Mouse (Mus musculus): ENCODE measurements around the gene Irs2. TPM values are rescaled to one million over a fixed set of nuclear protein-coding genes. Genes with fewer than 3 reads are reported as not detected.

The Irs2 gene
- polyA plus RNA-seq, 1 experiment from 2014 or later = 5.4 TPM

GRCm38 (mm10) chr8:10979916-10980315, 28.3 kb downstream of the Irs2 start:
- H3K4me3 ChIP-seq (replicated peaks; ENCODE audit: low read length) = no peak overlapping the region
- H3K9me3 ChIP-seq (ENCODE audit: control insufficient read depth, low read length) = no peaks in the 10 kb centered on the region
- H3K27ac ChIP-seq (ENCODE audit: low read length) = no peak overlapping the region
- no peak for ATAC-seq
- H3K4me2 ChIP-seq (ENCODE audit: low read length) = no peak overlapping the region
- H3K9ac ChIP-seq (replicated peaks; ENCODE audit: low read depth, low read length) = no peak overlapping the region
- peaks cover 15% of the 10 kb centered on the region for H3K4me1 ChIP-seq (replicated peaks; ENCODE audit: control insufficient read depth, insufficient read depth, low read length)
- WGBS = 66% methylated on average over 7 of the region's 7 CpGs
- H3K36me3 ChIP-seq (ENCODE audit: control insufficient read depth, insufficient read depth) = peaks cover 4% of the 10 kb centered on the region
- H3K27me3 ChIP-seq (replicated peaks; ENCODE audit: control insufficient read depth, insufficient read depth, low read length) = no peaks in the 10 kb centered on the region

- Histone ChIP-seq H3K9me3 (ENCODE audit: control insufficient read depth, low read length) (no peaks in the 10 kb centered on the region), H3K4me2 (ENCODE audit: low read length) (no peak overlapping the region), H3K36me3 (ENCODE audit: control insufficient read depth, insufficient read depth) (no peaks in the 10 kb centered on the region; the same call in 1 of the 2 replicates), H3K4me3 (replicated peaks; ENCODE audit: low read length) (no peak overlapping the region), H3K9ac (replicated peaks; ENCODE audit: low read depth, low read length) (no peak overlapping the region), H3K27ac (ENCODE audit: low read length) (no peak overlapping the region), H3K4me1 (replicated peaks; ENCODE audit: control insufficient read depth, insufficient read depth, low read length) (peaks cover 15% of the 10 kb centered on the region), H3K27me3 (replicated peaks; ENCODE audit: control insufficient read depth, insufficient read depth, low read length) (no peaks in the 10 kb centered on the region)
- WGBS = 41% methylated on average over 11 of the region's 11 CpGs
- ATAC-seq = peak; percentile 43; the same call in 1 of the 2 replicates
These were observed 29.0 kb downstream of the Irs2 start for GRCm38 (mm10) chr8:10979196-10979794.

DNA sequence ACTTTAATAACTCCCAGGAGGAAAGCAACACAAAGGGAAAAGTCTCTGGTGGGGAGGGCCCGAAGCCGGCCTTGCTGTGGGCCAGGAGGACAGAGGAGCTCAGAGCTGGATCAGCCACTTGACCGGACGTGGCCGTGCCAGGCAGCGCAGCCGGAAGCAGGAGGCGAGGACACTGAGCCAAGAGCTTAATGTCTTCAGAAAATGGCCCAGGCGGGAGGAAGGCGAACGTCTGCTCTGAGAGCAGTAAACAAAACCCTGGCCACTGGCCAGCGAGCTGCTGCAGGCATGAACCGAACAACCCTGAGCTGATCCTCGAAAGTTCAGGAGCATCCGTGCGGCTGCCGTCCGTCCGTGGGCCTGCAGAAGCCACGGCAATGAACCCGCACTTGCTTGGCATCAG, 29.9 kb downstream of the Irs2 start:
- Histone ChIP-seq H3K4me3 (replicated peaks; ENCODE audit: low read length) (no peak overlapping the region), H3K9me3 (ENCODE audit: control insufficient read depth, low read length) (no peaks in the 10 kb centered on the region), H3K27me3 (replicated peaks; ENCODE audit: control insufficient read depth, insufficient read depth, low read length) (no peaks in the 10 kb centered on the region), H3K9ac (replicated peaks; ENCODE audit: low read depth, low read length) (peak overlapping the region; percentile 22; the same call in 1 of the 2 replicates), H3K27ac (ENCODE audit: low read length) (no peak overlapping the region), H3K4me1 (replicated peaks; ENCODE audit: control insufficient read depth, insufficient read depth, low read length) (peaks cover 17% of the 10 kb centered on the region), H3K4me2 (ENCODE audit: low read length) (no peak overlapping the region; the same call in 1 of the 2 replicates), H3K36me3 (ENCODE audit: control insufficient read depth, insufficient read depth) (no peaks in the 10 kb centered on the region)
- ATAC-seq = peak; percentile 57
- 25% methylated on average over 21 of the region's 21 CpGs for WGBS

GRCm38 (mm10) chr8:10977742-10978376, 30.4 kb downstream of the Irs2 start:
- ATAC-seq = no peak
- H3K9me3 ChIP-seq (ENCODE audit: control insufficient read depth, low read length) = no peaks in the 10 kb centered on the region
- H3K4me2 ChIP-seq (ENCODE audit: low read length) = no peak overlapping the region
- 69% methylated on average over 7 of the region's 7 CpGs for WGBS
- H3K4me3 ChIP-seq (replicated peaks; ENCODE audit: low read length) = no peak overlapping the region
- no peaks in the 10 kb centered on the region for H3K36me3 ChIP-seq (ENCODE audit: control insufficient read depth, insufficient read depth)
- H3K27ac ChIP-seq (ENCODE audit: low read length) = no peak overlapping the region
- no peaks in the 10 kb centered on the region for H3K27me3 ChIP-seq (replicated peaks; ENCODE audit: control insufficient read depth, insufficient read depth, low read length)
- H3K9ac ChIP-seq (replicated peaks; ENCODE audit: low read depth, low read length) = peak overlapping the region; percentile 22; the same call in 1 of the 2 replicates
- H3K4me1 ChIP-seq (replicated peaks; ENCODE audit: control insufficient read depth, insufficient read depth, low read length) = peaks cover 22% of the 10 kb centered on the region

DNA sequence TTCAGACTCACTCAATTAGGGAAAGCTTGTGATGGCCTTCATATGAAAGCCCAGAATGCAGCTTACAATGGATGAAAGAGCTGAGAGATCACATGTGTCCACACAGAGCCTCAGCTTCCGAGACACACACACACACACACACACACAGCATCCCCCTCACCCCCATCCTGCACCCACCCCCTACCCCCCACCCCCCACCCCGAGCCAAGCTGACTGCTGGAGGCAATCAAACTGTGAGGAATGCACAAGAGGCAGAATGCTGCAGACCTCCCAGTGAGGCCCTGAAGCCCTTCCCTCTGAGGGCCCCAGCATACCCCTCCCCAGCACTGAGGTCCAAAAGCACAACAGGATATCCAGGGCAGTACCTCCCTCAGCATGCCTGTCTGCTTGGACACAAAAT, 33.6 kb downstream of the Irs2 start:
- Histone ChIP-seq H3K27me3 (replicated peaks; ENCODE audit: control insufficient read depth, insufficient read depth, low read length) (no peaks in the 10 kb centered on the region), H3K4me3 (replicated peaks; ENCODE audit: low read length) (no peak overlapping the region), H3K9me3 (ENCODE audit: control insufficient read depth, low read length) (no peaks in the 10 kb centered on the region), H3K27ac (ENCODE audit: low read length) (no peak overlapping the region), H3K4me2 (ENCODE audit: low read length) (no peak overlapping the region), H3K36me3 (ENCODE audit: control insufficient read depth, insufficient read depth) (no peaks in the 10 kb centered on the region), H3K4me1 (replicated peaks; ENCODE audit: control insufficient read depth, insufficient read depth, low read length) (peaks cover 26% of the 10 kb centered on the region), H3K9ac (replicated peaks; ENCODE audit: low read depth, low read length) (no peak overlapping the region)
- no peak for ATAC-seq
- WGBS = 7% methylated on average over 2 of the region's 2 CpGs

GRCm38 (mm10) chr8:10974126-10974525, 34.1 kb downstream of the Irs2 start:
- Histone ChIP-seq H3K27ac (ENCODE audit: low read length) (no peak overlapping the region), H3K4me2 (ENCODE audit: low read length) (no peak overlapping the region), H3K36me3 (ENCODE audit: control insufficient read depth, insufficient read depth) (no peaks in the 10 kb centered on the region), H3K27me3 (replicated peaks; ENCODE audit: control insufficient read depth, insufficient read depth, low read length) (no peaks in the 10 kb centered on the region), H3K4me3 (replicated peaks; ENCODE audit: low read length) (no peak overlapping the region), H3K4me1 (replicated peaks; ENCODE audit: control insufficient read depth, insufficient read depth, low read length) (peaks cover 23% of the 10 kb centered on the region), H3K9me3 (ENCODE audit: control insufficient read depth, low read length) (no peaks in the 10 kb centered on the region), H3K9ac (replicated peaks; ENCODE audit: low read depth, low read length) (no peak overlapping the region)
- WGBS = 69% methylated on average over 4 of the region's 4 CpGs
- ATAC-seq = no peak

DNA sequence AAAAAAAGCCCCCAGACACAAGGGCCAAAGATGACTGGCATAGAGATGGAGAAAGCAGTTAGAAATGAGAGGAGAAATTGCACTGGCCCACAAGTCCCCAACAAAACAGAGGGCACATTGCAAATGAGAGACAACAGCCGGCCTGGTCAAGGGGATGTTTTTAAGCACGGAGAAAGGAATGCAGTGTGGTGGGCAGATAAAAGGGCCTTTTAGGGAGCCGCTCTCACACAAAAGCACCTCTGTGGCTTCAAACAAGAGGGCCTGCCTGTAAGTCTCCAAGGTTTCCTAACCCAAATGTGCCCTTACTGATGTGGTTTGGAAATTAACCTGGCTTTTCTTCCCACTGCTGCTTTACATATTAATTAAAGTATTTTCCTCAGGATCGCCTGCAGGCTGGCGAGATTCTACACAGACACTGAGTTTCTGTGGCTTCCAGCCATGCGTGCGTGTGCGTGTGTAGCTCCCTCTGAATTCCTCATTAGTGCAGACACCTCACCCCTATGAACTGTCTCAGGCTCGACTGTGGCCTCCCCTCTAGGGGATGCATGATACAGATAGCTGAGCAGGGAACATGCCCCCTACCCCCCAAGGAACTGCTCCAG, 35.3 kb downstream of the Irs2 start:
- no peak for ATAC-seq
- Histone ChIP-seq H3K27me3 (replicated peaks; ENCODE audit: control insufficient read depth, insufficient read depth, low read length) (no peaks in the 10 kb centered on the region), H3K4me3 (replicated peaks; ENCODE audit: low read length) (no peak overlapping the region), H3K27ac (ENCODE audit: low read length) (no peak overlapping the region), H3K4me2 (ENCODE audit: low read length) (no peak overlapping the region), H3K4me1 (replicated peaks; ENCODE audit: control insufficient read depth, insufficient read depth, low read length) (peaks cover 15% of the 10 kb centered on the region), H3K36me3 (ENCODE audit: control insufficient read depth, insufficient read depth) (no peaks in the 10 kb centered on the region), H3K9ac (replicated peaks; ENCODE audit: low read depth, low read length) (0 out of 2 replicates have a peak overlapping the region, but pooled peaks have one; percentile 23), H3K9me3 (ENCODE audit: control insufficient read depth, low read length) (no peaks in the 10 kb centered on the region)
- 8% methylated on average over 9 of the region's 9 CpGs for WGBS

DNA sequence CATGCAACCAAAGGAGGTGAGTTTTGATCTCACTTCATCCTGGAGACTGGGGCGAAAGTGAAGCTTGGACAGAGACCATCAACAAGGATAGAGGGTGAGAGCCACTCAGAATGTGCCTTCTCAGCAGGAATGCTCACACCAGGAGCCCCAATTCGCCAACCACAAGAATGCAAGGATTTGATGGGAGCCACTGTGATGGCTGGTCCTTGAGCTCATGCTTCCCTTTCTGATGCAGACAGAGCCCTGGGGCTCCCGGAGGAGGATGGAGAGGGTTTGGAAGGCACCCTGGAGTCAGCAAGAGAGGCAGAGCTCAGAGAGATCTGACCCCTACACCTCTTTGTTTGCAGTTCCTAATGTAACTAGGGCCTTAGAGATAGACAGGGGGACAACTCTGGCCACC, 36.3 kb downstream of the Irs2 start:
- H3K4me1 ChIP-seq (replicated peaks; ENCODE audit: control insufficient read depth, insufficient read depth, low read length) = peaks cover 11% of the 10 kb centered on the region
- no peak overlapping the region for H3K4me2 ChIP-seq (ENCODE audit: low read length)
- no peaks in the 10 kb centered on the region for H3K9me3 ChIP-seq (ENCODE audit: control insufficient read depth, low read length)
- H3K9ac ChIP-seq (replicated peaks; ENCODE audit: low read depth, low read length) = no peak overlapping the region
- WGBS = 61% methylated on average over 3 of the region's 3 CpGs
- H3K27me3 ChIP-seq (replicated peaks; ENCODE audit: control insufficient read depth, insufficient read depth, low read length) = no peaks in the 10 kb centered on the region
- no peak for ATAC-seq
- no peaks in the 10 kb centered on the region for H3K36me3 ChIP-seq (ENCODE audit: control insufficient read depth, insufficient read depth)
- H3K27ac ChIP-seq (ENCODE audit: low read length) = no peak overlapping the region
- no peak overlapping the region for H3K4me3 ChIP-seq (replicated peaks; ENCODE audit: low read length)

DNA sequence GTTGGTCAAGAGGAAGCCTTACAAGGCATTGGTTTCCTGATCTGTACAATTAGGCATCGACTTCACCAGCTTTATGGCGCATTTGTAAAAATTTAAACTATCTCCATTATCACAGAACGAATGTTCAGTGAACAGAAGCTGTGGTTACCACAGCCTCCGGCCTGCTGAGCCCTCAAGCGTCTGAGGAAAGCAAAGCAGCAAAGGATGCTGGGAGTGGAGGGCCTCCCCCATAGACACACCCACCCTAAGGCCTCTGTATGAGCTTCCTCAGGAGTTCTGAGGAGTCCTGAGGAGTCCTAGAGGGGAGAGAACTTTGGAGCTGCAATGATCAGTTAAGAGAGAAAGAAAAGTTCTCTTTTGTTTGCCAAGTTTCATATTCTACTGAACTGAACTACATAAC, 36.7 kb downstream of the Irs2 start:
- ATAC-seq = no peak
- no peaks in the 10 kb centered on the region for H3K27me3 ChIP-seq (replicated peaks; ENCODE audit: control insufficient read depth, insufficient read depth, low read length)
- no peak overlapping the region for H3K4me3 ChIP-seq (replicated peaks; ENCODE audit: low read length)
- no peak overlapping the region for H3K4me2 ChIP-seq (ENCODE audit: low read length)
- 81% methylated on average over 5 of the region's 5 CpGs for WGBS
- H3K27ac ChIP-seq (ENCODE audit: low read length) = no peak overlapping the region
- no peaks in the 10 kb centered on the region for H3K36me3 ChIP-seq (ENCODE audit: control insufficient read depth, insufficient read depth)
- no peaks in the 10 kb centered on the region for H3K9me3 ChIP-seq (ENCODE audit: control insufficient read depth, low read length)
- peaks cover 11% of the 10 kb centered on the region for H3K4me1 ChIP-seq (replicated peaks; ENCODE audit: control insufficient read depth, insufficient read depth, low read length)
- no peak overlapping the region for H3K9ac ChIP-seq (replicated peaks; ENCODE audit: low read depth, low read length)
